Mouse (Mus musculus) gastrocnemius, adult 18-20 months (tissue): ENCODE results near the gene Rassf5. TPM values are rescaled to one million over a fixed set of nuclear protein-coding genes. Genes with fewer than 3 reads are reported as not detected.

ENCODE experiments used
- DNase-seq: peaks from one replicate; pipeline ENCODE4 v3.0.0; 2021; ENCODE audit warnings: low spot score
- total RNA-seq, 2 experiments: library from RNA; stranded (reverse); gene quantifications; 2 replicates each; pipeline ENCODE4 v1.2.3; 2021

Rassf5 gene
- total RNA-seq, 2 experiments from 2014 or later, result 0.39 to 1.1 TPM

GRCm38 (mm10) chr1:131139102-131140095 is 105.7 kb downstream of the Rassf5 start:
- DNase-seq, result no peak

- peak; percentile 85 for DNase-seq
These were observed 106.7 kb downstream of the Rassf5 start, which contains the start of gene Dyrk3 for GRCm38 (mm10) chr1:131138191-131139016. Dyrk3 (minus strand) TSS chr1:131138340.

GRCm38 (mm10) chr1:131137717-131138118 is 107.3 kb downstream of the Rassf5 start:
- no peak for DNase-seq

GRCm38 (mm10) chr1:131137111-131137510 is 107.9 kb downstream of the Rassf5 start:
- no peak for DNase-seq

GRCm38 (mm10) chr1:131135960-131136629 is 109.0 kb downstream of the Rassf5 start:
- no peak for DNase-seq

GRCm38 (mm10) chr1:131134942-131135522 is 110.0 kb downstream of the Rassf5 start:
- no peak for DNase-seq

GRCm38 (mm10) chr1:131134231-131134630 is 110.8 kb downstream of the Rassf5 start:
- no peak for DNase-seq

Other genes starting within 250 kb of the Rassf5 start
- gene Il10, start 225.4 kb downstream of the Rassf5 start, total RNA-seq, result not detected
- gene Mapkapk2, start 147.4 kb downstream of the Rassf5 start, total RNA-seq, result 100 to 1,000 TPM; 217 to 250 TPM
- gene Dyrk3, start 106.9 kb downstream of the Rassf5 start, total RNA-seq, result not detected
- gene Eif2d, start 92.1 kb downstream of the Rassf5 start, total RNA-seq, result 10 to 100 TPM; 25.8 to 28.9 TPM
- under 1 TPM; 0.48 to 0.81 TPM for gene Ikbke, start 34.3 kb upstream of the Rassf5 start, total RNA-seq